In genomic region chr1:127248433-127248832, GRCm38 (mm10) we compare ENCODE assay signal across 18 mouse cellular contexts. TPM values are rescaled to one million over a fixed set of nuclear protein-coding genes. Genes with fewer than 3 reads are reported as not detected.
DNase-seq lines count a peak whose midpoint lies in the region; ATAC-seq and TF ChIP-seq lines count a peak whose summit lies in the region.
"Had no signal": no experiment of that assay in that cellular context is flagged by ENCODE, and none has a peak within 500 bp of the region (broad histone marks: within the 10 kb centered on the region; RNA-seq: fewer than 3 reads in every experiment).

No protein-coding gene starts in this region.

- intact Hi-C loops in gastrocnemius, postnatal 36 days (cut with DNase I), result no loop called here

- no peaks in the 10 kb centered on the region for H3K27me3 ChIP-seq in liver, adult 2 months (ENCODE audit: control insufficient read depth, insufficient read depth, low read length)
- H3K27me3 ChIP-seq in liver, postnatal 0 days (ENCODE audit: insufficient read depth, low read length), result no peaks in the 10 kb centered on the region
- H3K27me3 ChIP-seq: embryonic facial prominence, embryonic 13.5 days; forebrain, embryonic 13.5 days; liver, embryonic 12.5 days had no signal

- no peak overlapping the region for H3K27ac ChIP-seq in liver, adult 2 months (replicated peaks; ENCODE audit: insufficient read depth, low read depth, low read length)
- H3K27ac ChIP-seq in liver, postnatal 0 days (ENCODE audit: low read depth), result no peak overlapping the region
- H3K27ac ChIP-seq: embryonic facial prominence, embryonic 13.5 days; forebrain, embryonic 13.5 days; liver, embryonic 12.5 days; midbrain, embryonic 10.5 days had no signal

- peak; percentile 23 for DNase-seq in liver, adult 2 months (ENCODE audit: extremely low read depth, low read depth, low spot score)
- DNase-seq in liver, postnatal 0 days, result no peak
- DNase-seq in kidney, postnatal 25 days, result peak; percentile 62 to 68
- peak; percentile 76 for DNase-seq in lung, postnatal 36 days
- DNase-seq in T-cell, adult 2 months (ENCODE audit: low spot score), result no peak
- DNase-seq in gastrocnemius, postnatal 36 days, result no peak
- no peak for DNase-seq in gastrocnemius, adult 8-10 months (ENCODE audit: low spot score in 2 of 2)
- DNase-seq: cerebellum, adult 11-12 months; heart, postnatal 36 days; right cerebral cortex, postnatal 25 days; thymus, postnatal 25 days had no signal

- H3K4me2 ChIP-seq in liver, postnatal 0 days (ENCODE audit: low read depth, low read length), result no peak overlapping the region
- H3K4me2 ChIP-seq: embryonic facial prominence, embryonic 13.5 days; forebrain, embryonic 13.5 days; heart, embryonic 11.5 days; liver, embryonic 12.5 days had no signal

- no peak for TF ChIP-seq CTCF in liver, adult 2 months (IDR thresholded peaks at IDR 0.05; ENCODE audit: low read depth, low read length)
- TF ChIP-seq CTCF in liver, postnatal 0 days (IDR thresholded peaks at IDR 0.05; ENCODE audit: low read depth), result no peak

- peaks cover 1% of the 10 kb centered on the region for H3K36me3 ChIP-seq in liver, adult 2 months (ENCODE audit: control insufficient read depth, insufficient read depth, low read length)
- 0 out of 2 replicates have a peak, but pooled peaks cover 3% of the 10 kb centered on the region for H3K36me3 ChIP-seq in liver, postnatal 0 days (replicated peaks; ENCODE audit: insufficient read depth, low read length)
- H3K36me3 ChIP-seq: G1E; liver, embryonic 12.5 days had no signal

- no peak overlapping the region for H3K9ac ChIP-seq in liver, adult 2 months (ENCODE audit: low read depth, low read length)
- H3K9ac ChIP-seq in liver, postnatal 0 days (replicated peaks), result no peak overlapping the region
- H3K9ac ChIP-seq: embryonic facial prominence, embryonic 13.5 days; forebrain, embryonic 13.5 days; liver, embryonic 12.5 days had no signal

- no peak for TF ChIP-seq POLR2A in liver, adult 2 months (IDR thresholded peaks at IDR 0.05; ENCODE audit: extremely low read depth, insufficient read depth, low read length)

- no peak for ATAC-seq in liver, postnatal 0 days
- ATAC-seq: forebrain, embryonic 13.5 days; liver, embryonic 12.5 days had no signal

- no peak for TF ChIP-seq EP300 in liver, postnatal 0 days (IDR thresholded peaks at IDR 0.05; ENCODE audit: low read depth)

- H3K4me3 ChIP-seq in liver, adult 2 months (ENCODE audit: insufficient read depth, low read depth, low read length), result no peak overlapping the region
- H3K4me3 ChIP-seq in liver, postnatal 0 days (ENCODE audit: low read depth, low read length), result no peak overlapping the region
- H3K4me3 ChIP-seq: embryonic facial prominence, embryonic 13.5 days; forebrain, embryonic 13.5 days; liver, embryonic 12.5 days; midbrain, embryonic 10.5 days; myocyte had no signal

- H3K4me1 ChIP-seq in liver, adult 2 months (ENCODE audit: control insufficient read depth, insufficient read depth, low read length), result peaks cover 2% of the 10 kb centered on the region; the same call in 1 of the 2 replicates
- peaks cover 8% of the 10 kb centered on the region for H3K4me1 ChIP-seq in liver, postnatal 0 days (ENCODE audit: insufficient read depth)
- H3K4me1 ChIP-seq: embryonic facial prominence, embryonic 13.5 days; forebrain, embryonic 13.5 days; midbrain, embryonic 10.5 days had no signal

- no peaks in the 10 kb centered on the region for H3K9me3 ChIP-seq in liver, postnatal 0 days (ENCODE audit: low read length)
- H3K9me3 ChIP-seq: embryonic facial prominence, embryonic 13.5 days; forebrain, embryonic 13.5 days; liver, embryonic 12.5 days; midbrain, embryonic 10.5 days had no signal

- no peaks in the 10 kb centered on the region for H3K79me2 ChIP-seq in liver, adult 2 months (ENCODE audit: control insufficient read depth, insufficient read depth, low read length)

- WGBS in liver, adult 2 months, result 25% methylated on average over 1 of the region's 1 CpGs
- 80% methylated on average over 1 of the region's 1 CpGs for WGBS in liver, postnatal 0 days (ENCODE audit: insufficient replicate concordance)

RNA-seq across cellular contexts. Expression of gene Mgat5, which starts 43.6 kb away (rescaled TPM):
- 3.8 and 4.2 TPM in 2 replicates for total RNA-seq in liver, adult 2 months (2014; rRNA removed)
- 1.7 and 1.9 TPM in 2 replicates for polyA plus RNA-seq in liver, adult 2 months (2012; rRNA removed)
- polyA plus RNA-seq in liver, postnatal 0 days (2015; fragmentation: Nextera tagmentation; extraction: Ambion mirVana), result 0.69 and 0.86 TPM in 2 replicates
- 1 to 10 TPM; 1.1 to 1.2 TPM for total RNA-seq in gastrocnemius, postnatal 36 days (2021)
- under 1 TPM; 0.44 to 0.99 (median 0.85) TPM for total RNA-seq in gastrocnemius, adult 8-10 months (2022)
- polyA plus RNA-seq: G1E had no signal

Comparison
In these comparisons a context has a peak if more than half of its experiments do, and no peak if none do; other contexts are left out.
1. DNase-seq: peak in liver, adult 2 months (single experiment), kidney, postnatal 25 days (2 of 2) and lung, postnatal 36 days (single experiment); none in liver, postnatal 0 days (single experiment), T-cell, adult 2 months (single experiment), gastrocnemius, postnatal 36 days (0 of 2) and gastrocnemius, adult 8-10 months (0 of 2).